ENCODE assay signal across 9 mouse cellular contexts in the genomic region with DNA sequence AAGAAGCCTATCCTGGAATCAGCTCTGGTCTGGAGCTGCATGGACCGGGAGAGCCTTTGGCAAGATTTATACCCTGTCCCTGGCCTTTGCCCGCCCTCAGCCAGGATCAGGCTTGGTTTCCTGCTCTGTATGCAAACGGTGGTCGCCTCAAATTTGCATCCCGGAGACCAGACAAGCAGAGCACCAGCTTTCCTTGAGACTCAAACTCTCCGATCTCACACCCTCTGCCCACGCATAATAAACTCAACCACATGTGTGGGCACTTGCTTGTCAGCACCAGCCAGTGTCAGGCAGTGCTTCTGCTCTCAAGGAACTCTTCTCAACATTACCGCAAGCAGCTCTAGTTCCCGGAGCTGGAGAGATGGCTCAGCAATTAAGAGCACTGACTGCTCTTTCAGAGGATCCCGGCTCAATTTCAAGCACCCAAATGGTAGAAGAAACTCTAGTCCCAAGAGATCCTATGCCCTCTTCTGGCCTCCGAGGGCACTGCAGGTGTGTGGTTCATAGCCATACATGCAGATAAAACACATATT. TPM values are rescaled to one million over a fixed set of nuclear protein-coding genes. Genes with fewer than 3 reads are reported as not detected.
A peak's percentile ranks its signal among the peaks of the same experiment; 100 is the strongest.
DNase-seq lines count a peak whose midpoint lies in the region; ATAC-seq lines count a peak whose summit lies in the region.
"Had no signal": no experiment of that assay in that cellular context is flagged by ENCODE, and none has a peak within 500 bp of the region (broad histone marks: within the 10 kb centered on the region; RNA-seq: fewer than 3 reads in every experiment).

No protein-coding gene starts in this region.

- peak overlapping the region; percentile 42 for H3K4me3 ChIP-seq in hindbrain, embryonic 14.5 days (replicated peaks; ENCODE audit: low read length)

- ATAC-seq in hindbrain, embryonic 14.5 days (ENCODE audit: low FRiP score), result 0 out of 2 replicates have a peak, but pooled peaks have one; percentile 3

- WGBS in hindbrain, embryonic 14.5 days, result 5% methylated on average over 11 of the region's 11 CpGs

- no peak overlapping the region for H3K27ac ChIP-seq in hindbrain, embryonic 14.5 days

- peak; percentile 66 to 68 for DNase-seq in adrenal gland, adult 18-20 months (ENCODE audit: low spot score in 2 of 2)
- no peak for DNase-seq in adrenal gland, postnatal 4 days (ENCODE audit: low spot score in 2 of 2)
- DNase-seq in cerebellum, postnatal 14 days, result peak; percentile 75 to 84
- peak; percentile 49 to 64 for DNase-seq in frontal cortex, postnatal 36 days (ENCODE audit: low spot score in 2 of 2)
- DNase-seq in hindbrain, embryonic 14.5 days (ENCODE audit: low spot score), result peak; percentile 34
- peak; percentile 69 for DNase-seq in left cerebral cortex, postnatal 4 days
- peak; percentile 72 for DNase-seq in mesoderm, embryonic 11.5 days (ENCODE audit: low read depth, low spot score)
- DNase-seq in skeletal muscle tissue, adult 2 months (ENCODE audit: low read depth, low spot score), result peak; percentile 64

- no peaks in the 10 kb centered on the region for H3K9me3 ChIP-seq in hindbrain, embryonic 14.5 days (ENCODE audit: control insufficient read depth, low read length)

- H3K27me3 ChIP-seq in hindbrain, embryonic 14.5 days (ENCODE audit: control insufficient read depth, insufficient read depth, low read length), result no peaks in the 10 kb centered on the region
- H3K27me3 ChIP-seq: Patski had no signal

- H3K9ac ChIP-seq in hindbrain, embryonic 14.5 days, result peak overlapping the region; percentile 60

- H3K36me3 ChIP-seq in hindbrain, embryonic 14.5 days (replicated peaks; ENCODE audit: control insufficient read depth, insufficient read depth), result peaks cover 12% of the 10 kb centered on the region; the same call in 1 of the 2 replicates

- H3K4me2 ChIP-seq in hindbrain, embryonic 14.5 days (replicated peaks), result peak overlapping the region; percentile 86

- intact Hi-C loops in left cerebral cortex, postnatal 4 days (cut with DNase I), result no loop called here

- H3K4me1 ChIP-seq in hindbrain, embryonic 14.5 days (replicated peaks; ENCODE audit: control insufficient read depth, insufficient read depth, low read length), result peaks cover 2% of the 10 kb centered on the region; the same call in 1 of the 2 replicates

RNA-seq across cellular contexts. Expression of a gene that starts 6.7 kb away (rescaled TPM):
- 100 to 1,000 TPM; 133 to 136 TPM for total RNA-seq in adrenal gland, adult 18-20 months (2021)
- total RNA-seq in adrenal gland, postnatal 4 days (2021), result 100 to 1,000 TPM; 156 to 162 TPM
- 20.3 and 20.8 TPM in 2 replicates for polyA plus RNA-seq in hindbrain, embryonic 14.5 days (2014; fragmentation: Nextera tagmentation; extraction: Ambion mirVana)
- total RNA-seq in left cerebral cortex, postnatal 4 days (2021), result 10 to 100 TPM; 19.2 to 20.8 TPM

RNA-seq across cellular contexts. Expression of a gene that starts 11.2 kb away (rescaled TPM):
- 1 to 10 TPM; 1.8 to 1.9 TPM for total RNA-seq in adrenal gland, adult 18-20 months (2021)
- total RNA-seq in adrenal gland, postnatal 4 days (2021), result 1 to 10 TPM; 1.6 to 7.1 TPM
- 0.16 and 0.34 TPM in 2 replicates for polyA plus RNA-seq in hindbrain, embryonic 14.5 days (2014; fragmentation: Nextera tagmentation; extraction: Ambion mirVana)
- under 1 TPM; 0.72 to 0.81 TPM for total RNA-seq in left cerebral cortex, postnatal 4 days (2021)

RNA-seq across cellular contexts. Expression of a gene that starts 23.0 kb away (rescaled TPM):
- total RNA-seq in adrenal gland, adult 18-20 months (2021), result 10 to 100 TPM in 1 of 2 experiments, 1 to 10 TPM in 1; 9.5 to 20.5 TPM
- total RNA-seq in adrenal gland, postnatal 4 days (2021), result 10 to 100 TPM; 10.2 to 13.6 TPM
- polyA plus RNA-seq in hindbrain, embryonic 14.5 days (2014; fragmentation: Nextera tagmentation; extraction: Ambion mirVana), result 2.7 and 2.9 TPM in 2 replicates
- 1 to 10 TPM; 1.2 to 2.2 TPM for total RNA-seq in left cerebral cortex, postnatal 4 days (2021)

RNA-seq across cellular contexts. Expression of a gene that starts 36.1 kb away (rescaled TPM):
- under 1 TPM; 0.33 to 0.35 TPM for total RNA-seq in adrenal gland, adult 18-20 months (2021)
- total RNA-seq in adrenal gland, postnatal 4 days (2021), result under 1 TPM; 0.48 to 0.50 TPM
- polyA plus RNA-seq in hindbrain, embryonic 14.5 days (2014; fragmentation: Nextera tagmentation; extraction: Ambion mirVana), result 1.2 and 1.7 TPM in 2 replicates
- total RNA-seq in left cerebral cortex, postnatal 4 days (2021), result 1 to 10 TPM in 1 of 2 experiments, under 1 TPM in 1; 0.74 to 1.1 TPM

Comparison
In these comparisons a context has a peak if more than half of its experiments do, and no peak if none do; other contexts are left out.
1. DNase-seq: peak in adrenal gland, adult 18-20 months (2 of 2), cerebellum, postnatal 14 days (2 of 2), frontal cortex, postnatal 36 days (2 of 2), hindbrain, embryonic 14.5 days (single experiment), left cerebral cortex, postnatal 4 days (single experiment), mesoderm, embryonic 11.5 days (single experiment) and skeletal muscle tissue, adult 2 months (single experiment); none in adrenal gland, postnatal 4 days (0 of 2).
2. RNA of a gene that starts 6.7 kb away (total RNA-seq): 156 to 162 TPM in adrenal gland, postnatal 4 days and 133 to 136 TPM in adrenal gland, adult 18-20 months; 19.2 to 20.8 TPM in left cerebral cortex, postnatal 4 days; every median in the first group is over 4 times any median in the second.